Mouse (Mus musculus): ENCODE results near the gene Ankef1.

- no peak for TF ChIP-seq ZNF384 (IDR thresholded peaks at IDR 0.05; ENCODE audit: low read depth, low read length)
- TF ChIP-seq CHD2 (IDR thresholded peaks at IDR 0.05; ENCODE audit: low read depth, low read length) = no peak
Measured at GRCm38 (mm10) chr2:136528937-136529336, 27.2 kb downstream of the Ankef1 start.
